Mouse (Mus musculus): ENCODE measurements around the gene Ctps2. TPM values are rescaled to one million over a fixed set of nuclear protein-coding genes. Genes with fewer than 3 reads are reported as not detected.
"Not testable (repeated sequence)": the region's sequence is repeated elsewhere in the genome, so short reads cannot be mapped to it uniquely, and the experiment has no call there.

Gene Ctps2
- 10 to 100 TPM; 19.6 to 25.4 TPM for total RNA-seq (2021)
- long read RNA-seq, experiment 1, transcript Ctps2-201 (19 exons, 3,353 nt): major isoform, 12 of 21 reads
- long read RNA-seq, experiment 1, transcript Ctps2-204 (19 exons, 3,099 nt): minor isoform, 5 of 21 reads
- long read RNA-seq, experiment 1, partial matches to known transcripts: 0 of 21 reads
- long read RNA-seq, experiment 1, other reads (novel, unspliced or antisense): 4 of 21 reads
- long read RNA-seq, experiment 2, transcript Ctps2-201 (19 exons, 3,353 nt): major isoform, 6 of 20 reads
- long read RNA-seq, experiment 2, transcript Ctps2-204 (19 exons, 3,099 nt): minor isoform, 5 of 20 reads
- long read RNA-seq, experiment 2, partial matches to known transcripts: 1 of 20 reads
- long read RNA-seq, experiment 2, other reads (novel, unspliced or antisense): 8 of 20 reads

DNA sequence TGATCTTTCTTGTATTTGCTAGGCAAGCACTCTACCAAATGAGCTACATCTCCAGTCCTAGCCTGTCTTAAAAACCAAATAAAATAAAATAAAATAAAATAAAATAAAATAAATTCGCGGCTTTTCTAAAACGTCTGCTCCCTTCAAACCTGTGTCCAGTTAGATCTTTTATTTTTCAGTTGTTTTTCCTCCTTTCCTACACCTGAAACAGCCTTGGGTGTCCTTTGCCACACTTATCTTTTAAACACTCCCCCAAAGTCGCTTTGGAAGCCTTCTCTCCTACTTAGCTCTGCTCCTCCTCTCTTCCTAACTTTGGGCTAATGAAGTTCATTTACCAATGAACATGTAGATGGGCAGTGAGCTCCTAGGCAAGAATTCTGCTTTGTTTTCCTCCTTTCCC lies at the start of gene Ctps2:
TSS of gene Ctps2 (plus strand) at position 301 of the 400 bp plus-strand sequence.
- intact Hi-C loops (cut with DNase I): no loop called here
- DNase-seq: no peak

DNA sequence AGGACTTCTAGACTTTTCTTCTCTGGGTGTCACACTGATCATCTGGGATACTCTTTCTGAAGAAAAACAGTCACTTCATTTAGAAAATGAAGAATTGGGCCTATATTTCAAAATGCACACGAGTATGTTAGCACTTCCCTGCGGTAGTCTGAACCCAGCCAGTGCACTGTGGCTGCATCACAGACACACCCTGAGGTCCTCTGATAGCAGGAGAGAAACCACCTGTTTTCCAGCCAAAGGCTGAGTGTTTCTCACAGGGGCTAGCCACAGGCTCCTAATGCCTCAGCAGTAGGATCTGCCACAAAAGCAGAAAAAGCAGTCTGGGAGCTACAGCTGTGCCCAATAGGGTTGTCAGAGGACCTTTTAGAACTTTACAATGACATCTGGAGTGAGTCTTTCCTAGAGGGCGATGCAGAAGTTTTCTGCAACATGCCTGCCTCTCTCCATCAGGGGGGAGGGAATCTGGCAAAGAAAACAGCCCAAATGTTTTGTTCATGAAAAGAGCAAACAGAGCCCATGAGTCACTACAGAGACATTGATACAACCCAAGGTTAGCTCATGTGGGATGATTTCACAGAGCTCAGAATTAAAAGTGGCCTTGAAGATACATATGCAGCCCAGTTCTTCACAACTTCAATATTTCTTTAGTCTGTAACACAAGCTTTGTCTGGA lies 32.6 kb upstream of the Ctps2 start:
- peak in 1 of 2 experiments; percentile 5 for DNase-seq
- intact Hi-C loops (cut with DNase I): no loop called here

DNA sequence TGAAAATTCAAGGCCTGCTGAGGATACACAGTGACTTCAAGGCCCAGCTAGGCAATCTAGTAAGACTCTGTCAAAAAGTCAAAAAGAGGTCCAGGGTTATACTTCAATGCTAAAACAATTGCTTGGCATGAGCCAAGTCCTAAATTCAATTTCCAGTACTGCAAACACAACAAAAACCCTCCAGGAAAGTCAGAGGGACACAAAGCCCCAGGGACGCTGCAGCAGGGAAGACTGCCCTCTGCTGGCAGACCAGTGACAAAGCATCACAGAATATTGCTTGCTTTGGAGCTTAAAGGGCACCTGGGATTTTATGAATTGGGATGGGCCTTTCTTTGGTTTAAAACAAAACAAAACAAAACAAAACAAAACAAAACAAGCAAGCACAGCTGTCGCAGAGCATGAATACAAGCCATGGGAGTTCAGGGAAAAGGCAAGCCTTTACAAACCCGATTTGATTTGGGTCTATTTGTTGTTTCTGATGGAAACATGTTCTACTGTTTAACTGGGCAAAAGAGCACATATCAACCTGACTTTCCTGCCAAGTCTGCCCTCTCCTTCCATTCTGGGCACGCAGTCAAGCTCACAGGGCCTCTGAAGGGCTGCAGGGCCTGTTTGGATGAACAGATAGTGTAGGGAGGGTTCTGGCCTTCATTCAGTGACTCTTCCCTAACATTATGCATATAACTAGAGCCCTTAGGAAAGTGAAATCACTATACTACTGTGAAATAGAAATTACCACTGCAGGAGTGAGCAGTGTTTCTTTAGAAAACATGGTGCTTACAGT lies 29.1 kb upstream of the Ctps2 start:
- DNase-seq: peak; percentile 31 to 51
- intact Hi-C loops (cut with DNase I): no loop called here

DNA sequence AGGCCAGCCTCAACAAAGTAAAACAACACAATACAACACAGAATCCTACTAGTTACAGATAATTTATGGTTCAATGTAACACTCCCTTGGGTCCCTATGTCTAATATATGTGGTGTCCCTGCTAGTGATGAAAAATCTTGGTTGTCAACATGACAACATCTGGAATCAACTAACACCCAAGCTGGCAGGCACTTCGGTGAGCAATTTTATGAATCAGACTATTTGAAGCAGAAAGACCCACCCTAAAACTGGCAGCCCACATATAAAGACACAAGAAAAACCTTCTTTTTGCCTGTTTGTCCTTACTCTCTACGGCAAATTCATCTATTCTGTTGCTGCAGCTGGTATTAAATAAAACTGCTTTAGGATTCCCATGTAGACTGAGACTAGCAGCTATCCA lies 27.3 kb upstream of the Ctps2 start:
- intact Hi-C loops (cut with DNase I): no loop called here
- DNase-seq: no peak

DNA sequence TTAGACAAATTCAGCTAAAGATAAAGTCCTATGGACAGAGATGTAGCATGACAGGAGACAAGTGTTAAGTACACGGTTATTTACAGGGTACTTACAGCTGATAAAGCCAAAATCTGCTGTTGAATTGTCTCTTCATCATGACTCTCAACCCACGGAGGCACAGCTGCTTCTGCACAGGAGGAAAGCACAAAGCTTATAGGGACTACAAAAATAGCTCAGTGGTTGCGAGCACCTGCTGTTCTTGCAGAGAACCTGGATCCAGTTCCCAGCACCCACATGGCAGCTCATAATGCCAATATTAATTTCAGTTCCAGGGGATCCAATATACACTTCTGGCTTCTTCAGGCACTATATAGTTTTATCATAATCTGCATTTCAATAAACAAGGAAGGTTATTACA lies 22.8 kb upstream of the Ctps2 start:
- intact Hi-C loops (cut with DNase I): no loop called here
- DNase-seq: no peak

DNA sequence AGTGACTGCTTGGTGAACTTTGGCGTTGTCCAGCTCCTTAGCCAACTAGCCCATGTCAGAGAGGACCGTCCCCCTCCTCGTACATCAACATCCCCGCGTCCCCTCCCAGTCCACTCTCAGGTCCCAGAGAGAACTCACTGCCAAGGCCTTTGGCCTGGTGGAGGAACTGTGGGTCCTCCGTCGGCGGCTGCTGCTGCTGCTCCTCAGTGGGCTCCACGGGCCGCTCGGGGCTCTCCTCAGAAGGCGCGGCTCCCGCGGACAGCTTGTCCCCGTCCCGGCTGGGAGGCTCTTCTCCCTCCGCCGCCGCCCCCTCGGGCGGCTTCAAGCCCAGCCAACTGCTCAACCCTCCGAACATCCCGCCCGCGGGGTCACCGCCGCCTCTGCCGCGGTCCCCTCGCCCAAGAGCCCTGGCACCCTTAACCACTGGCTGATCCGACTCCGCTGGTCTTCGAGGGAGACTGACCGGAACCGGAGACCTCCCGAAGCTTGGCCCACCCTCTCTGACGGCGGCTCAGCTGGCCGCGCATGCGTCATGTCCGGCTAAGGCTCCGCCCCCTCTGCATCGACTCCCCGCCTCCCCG lies 13.0 kb upstream of the Ctps2 start, which contains the start of gene Syap1:
TSS of gene Syap1 (minus strand) at position 517 of the 581 bp plus-strand sequence.
- intact Hi-C loops (cut with DNase I): no loop called here
- peak; percentile 87 for DNase-seq

DNA sequence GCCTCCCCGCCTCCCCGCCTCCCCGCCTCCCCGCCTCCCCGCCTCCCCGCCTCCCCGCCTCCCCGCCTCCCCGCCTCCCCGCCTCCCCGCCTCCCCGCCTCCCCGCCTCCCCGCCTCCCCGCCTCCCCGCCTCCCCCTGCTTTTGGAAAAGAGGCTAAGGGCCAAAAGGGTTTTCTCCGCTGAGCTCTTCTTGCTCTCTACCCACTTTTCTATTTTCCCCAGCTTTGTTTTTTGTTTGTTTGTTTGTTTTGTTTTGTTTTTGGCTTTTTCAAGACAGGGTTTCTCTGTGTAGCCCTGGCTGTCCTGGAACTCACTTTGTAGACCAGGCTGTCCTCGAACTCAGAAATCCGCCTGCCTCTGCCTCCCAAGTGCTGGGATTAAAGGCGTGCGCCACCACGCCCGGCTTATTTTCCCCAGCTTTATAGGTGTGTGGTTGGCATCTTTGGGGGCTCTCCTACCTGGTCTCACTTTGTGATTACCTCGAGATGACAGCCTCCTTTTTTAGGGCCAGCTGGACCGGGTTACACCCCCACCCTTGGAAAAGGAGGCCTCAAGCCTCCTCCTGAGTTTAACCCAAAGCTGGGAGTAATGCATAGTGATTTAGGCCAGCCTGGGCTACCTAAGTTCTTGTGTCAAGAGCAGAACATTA lies 12.3 kb upstream of the Ctps2 start:
- DNase-seq; intact Hi-C loops (cut with DNase I): not testable (repeated sequence)

DNA sequence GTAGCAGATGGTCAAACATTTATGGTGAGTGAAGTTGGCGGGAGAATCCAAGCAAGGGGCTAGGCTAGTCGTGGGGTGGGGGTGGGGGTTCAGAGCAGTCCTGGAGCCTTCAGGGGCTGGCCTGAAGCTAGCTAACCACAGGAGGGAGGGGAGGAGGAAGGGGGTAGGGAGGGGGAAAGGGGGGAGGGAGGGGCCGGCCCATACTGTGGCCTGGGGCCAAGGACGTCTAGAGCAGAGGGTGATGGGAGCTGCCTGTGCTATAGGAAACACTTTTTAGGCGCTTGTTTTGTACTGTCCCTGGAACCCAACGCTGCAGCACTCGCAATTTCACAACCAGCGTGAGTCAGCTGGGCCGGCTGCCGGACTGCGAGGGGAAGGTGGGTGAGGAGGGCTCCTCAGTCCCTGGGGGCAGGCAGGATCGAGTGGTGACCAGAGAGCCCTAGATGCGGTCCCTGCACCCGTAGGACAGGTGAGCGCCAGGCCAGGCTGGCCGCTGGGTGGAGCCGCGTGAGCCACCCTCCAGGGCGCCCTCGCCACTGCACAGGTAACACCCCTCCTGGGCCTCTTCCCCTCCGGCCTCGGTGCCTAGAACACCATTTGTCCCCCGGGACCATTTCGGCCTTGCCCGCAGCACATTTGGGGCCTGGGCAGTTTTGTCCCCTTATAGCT lies 467 bp downstream of the Ctps2 start:
- peak; percentile 49 to 51 for DNase-seq
- intact Hi-C loops (cut with DNase I): no loop called here

DNA sequence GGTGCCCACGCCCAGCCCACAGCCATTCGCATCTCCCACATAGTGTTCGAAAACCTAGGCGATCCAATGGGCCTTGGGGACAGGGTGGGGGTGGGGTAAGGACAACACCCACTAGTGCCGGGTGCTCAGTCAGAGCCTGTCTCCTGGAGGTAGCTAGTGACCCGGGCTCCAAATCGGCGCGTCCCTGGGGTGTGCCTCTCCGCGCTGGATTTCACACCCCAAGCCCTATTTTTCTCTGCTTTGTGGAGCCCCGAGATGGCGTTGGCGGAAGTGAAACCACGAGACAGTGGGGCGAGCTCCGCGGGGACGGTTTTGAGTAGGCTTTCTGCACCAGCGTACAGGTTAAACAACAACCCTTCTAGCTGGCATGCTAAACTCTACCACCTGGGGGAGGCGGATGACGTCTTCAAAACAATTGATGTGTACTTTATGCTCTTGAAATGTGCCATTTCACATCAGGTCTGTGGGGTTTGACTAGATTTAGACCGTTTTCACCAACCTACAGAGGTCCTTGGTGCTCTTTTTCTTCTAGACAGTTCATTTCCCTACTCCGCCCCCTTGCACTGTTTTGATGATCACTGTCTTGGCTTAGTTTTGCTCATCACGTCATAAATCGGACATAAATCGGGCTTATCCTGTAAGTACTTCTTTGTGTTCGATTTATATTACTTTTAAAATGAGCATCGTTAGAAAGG lies 1.1 kb downstream of the Ctps2 start:
- intact Hi-C loops (cut with DNase I): no loop called here

DNA sequence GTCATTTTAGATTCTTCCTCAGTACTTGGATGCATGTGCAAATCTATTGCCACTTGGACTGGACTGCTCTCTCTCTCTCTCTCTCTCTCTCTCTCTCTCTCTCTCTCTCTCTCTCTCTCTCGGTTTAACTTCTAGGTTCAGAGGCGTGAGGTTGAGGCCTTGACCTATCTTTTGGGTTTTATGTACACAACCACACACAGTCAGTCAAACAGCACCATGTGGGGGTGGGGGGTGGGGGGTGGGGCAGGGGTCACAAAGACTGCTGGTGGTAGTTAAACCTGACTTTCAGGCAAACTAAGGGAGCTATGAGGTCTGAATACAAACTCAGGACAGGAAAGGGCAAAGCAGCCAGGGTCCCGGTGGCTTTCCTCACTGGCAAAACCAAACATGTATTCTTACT lies 6.5 kb downstream of the Ctps2 start:
- intact Hi-C loops (cut with DNase I): no loop called here

More for the DNA sequence above, 1.1 kb downstream of the Ctps2 start:
- peak; percentile 23 to 29 for DNase-seq

DNA sequence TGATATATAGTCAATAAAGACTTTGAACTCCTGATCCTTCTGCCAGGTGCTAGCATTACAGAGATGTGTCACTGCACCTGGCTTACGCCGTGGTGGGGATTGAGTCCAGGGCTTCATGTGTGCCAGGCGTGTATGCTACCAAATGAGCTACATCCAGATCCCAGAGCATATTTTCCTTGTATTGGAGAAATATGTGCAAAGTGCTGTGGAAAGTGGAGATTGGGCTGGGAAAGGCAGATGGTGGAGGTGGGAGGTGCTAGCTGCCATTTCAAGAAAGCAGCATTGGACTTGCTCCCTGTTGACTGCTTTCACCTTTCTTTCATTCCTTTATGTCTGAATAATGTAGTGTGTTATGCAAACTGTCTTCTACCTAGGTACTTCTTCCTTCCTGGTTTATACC lies 12.6 kb downstream of the Ctps2 start:
- no peak for DNase-seq
- intact Hi-C loops (cut with DNase I): no loop called here

More for the DNA sequence above, 6.5 kb downstream of the Ctps2 start:
- no peak for DNase-seq

DNA sequence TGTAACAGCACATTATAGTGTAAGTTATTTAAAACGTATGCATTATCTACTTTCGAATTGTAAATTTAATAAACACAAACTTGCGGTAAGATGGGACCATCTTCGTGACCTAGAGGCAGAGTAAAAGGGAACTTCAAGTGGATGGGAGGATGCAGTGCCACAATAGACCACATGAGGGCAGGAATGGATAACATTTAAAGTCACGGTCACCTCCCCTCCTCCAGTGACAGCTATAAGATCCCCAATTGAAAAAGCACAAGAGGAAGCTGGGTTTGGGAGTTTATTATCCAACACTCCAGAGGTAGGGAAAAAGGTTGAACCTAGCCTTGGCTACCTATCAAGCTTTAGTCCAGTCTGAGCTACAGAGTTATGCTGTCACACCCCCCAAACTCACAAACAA lies 14.7 kb downstream of the Ctps2 start:
- peak; percentile 43 to 68 for DNase-seq
- intact Hi-C loops (cut with DNase I): loop anchor here (5.0 kb wide), 1 partner anchor 1152 kb away; no protein-coding TSS in a partner anchor

DNA sequence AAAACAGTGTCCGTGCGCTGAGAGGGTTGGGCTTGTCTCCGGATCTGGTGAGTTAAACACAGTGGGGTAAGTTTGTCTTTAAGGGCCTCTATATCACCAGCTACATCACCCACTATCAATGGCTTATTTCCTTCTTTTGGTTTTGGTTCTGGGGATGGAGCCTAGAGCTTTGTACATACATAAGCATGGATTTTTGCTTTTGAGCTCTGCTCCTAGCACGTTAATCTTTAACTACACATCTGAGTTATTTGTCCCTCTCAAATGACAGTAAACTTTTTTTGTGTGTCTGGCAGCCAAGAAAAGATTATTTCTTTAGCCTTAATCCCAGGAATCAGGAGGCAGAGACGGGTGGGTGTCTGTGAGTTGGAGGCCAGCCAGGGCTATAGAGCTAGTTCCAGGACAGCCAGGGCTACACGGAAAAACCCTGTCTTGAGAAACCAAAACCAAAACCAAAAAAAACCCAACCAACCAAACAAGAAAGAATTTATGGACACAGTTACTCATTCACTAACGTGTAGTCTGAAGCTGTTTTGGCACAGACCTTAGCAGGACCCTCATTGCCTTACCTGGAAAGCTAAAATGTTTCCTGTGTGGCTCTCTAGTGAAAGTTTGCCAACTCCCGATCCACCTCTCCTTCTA lies 20.6 kb downstream of the Ctps2 start:
- no peak for DNase-seq
- intact Hi-C loops (cut with DNase I): no loop called here

DNA sequence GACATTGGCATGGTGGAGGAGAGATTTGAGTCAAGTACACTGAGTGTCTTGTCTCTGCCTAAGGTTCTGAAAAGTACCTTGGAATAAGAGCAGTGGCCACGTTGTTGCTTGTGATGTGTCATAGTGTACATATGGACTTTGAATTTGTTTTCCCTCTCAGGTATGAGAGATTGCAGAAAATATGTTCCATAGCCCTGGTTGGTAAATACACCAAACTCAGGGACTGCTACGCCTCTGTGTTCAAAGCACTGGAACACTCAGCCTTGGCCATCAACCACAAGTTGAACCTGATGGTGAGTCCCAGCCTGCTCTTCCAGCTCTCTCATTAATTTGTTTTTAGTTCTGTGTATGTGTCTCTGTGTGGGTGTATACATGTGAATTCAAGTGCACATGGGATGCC lies 30.4 kb downstream of the Ctps2 start:
- DNase-seq: no peak
- intact Hi-C loops (cut with DNase I): no loop called here

DNA sequence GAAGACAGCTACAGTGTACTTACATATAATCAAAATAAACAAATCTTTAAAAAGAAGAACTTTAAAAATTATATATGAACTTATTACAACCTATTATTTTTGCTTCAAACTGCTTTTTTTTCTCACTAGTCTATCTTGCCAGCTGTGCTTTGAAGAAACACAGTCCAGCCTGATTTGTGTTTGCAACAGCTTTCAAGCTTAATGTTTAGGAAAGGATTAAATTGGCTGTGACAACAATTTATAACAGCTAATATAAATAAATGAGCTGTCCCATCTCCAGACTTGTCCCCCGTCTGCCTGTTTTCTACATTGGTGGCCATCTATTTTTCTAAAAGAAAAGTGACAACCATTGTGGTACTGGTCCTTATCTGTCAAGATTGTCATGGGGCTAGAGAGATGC lies 41.0 kb downstream of the Ctps2 start:
- intact Hi-C loops (cut with DNase I): no loop called here
- no peak for DNase-seq

DNA sequence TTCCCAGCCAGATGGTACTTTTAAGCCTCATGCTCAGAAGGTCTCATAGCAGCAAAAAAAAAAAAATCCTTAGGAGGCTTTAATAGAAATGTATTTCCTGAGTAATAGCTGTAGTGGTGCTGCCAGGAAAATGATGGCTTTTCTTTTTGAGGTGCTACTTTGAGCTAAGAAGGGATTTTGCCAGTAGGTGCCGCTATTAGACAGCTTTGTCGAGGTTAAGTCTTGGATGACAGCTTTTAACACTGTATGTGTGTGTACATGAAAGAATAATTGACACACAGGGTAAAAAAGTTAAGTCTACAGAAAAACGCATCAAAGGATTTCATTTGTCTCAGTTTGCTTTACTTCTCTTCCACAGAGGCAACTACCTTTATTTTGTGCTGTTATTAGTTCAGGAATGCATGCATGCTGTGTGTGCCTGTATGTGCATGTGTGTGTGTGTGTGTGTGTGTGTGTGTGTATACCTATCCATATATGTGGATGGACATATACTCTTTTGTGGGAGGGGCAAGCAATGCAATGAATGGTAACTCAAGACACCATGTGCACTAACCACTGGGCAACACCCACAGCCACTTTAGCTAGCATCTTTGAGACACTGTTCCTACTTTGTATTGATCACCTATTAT lies 48.9 kb downstream of the Ctps2 start:
- intact Hi-C loops (cut with DNase I): loop anchor here (10.0 kb wide), 2 partner anchors 195 to 1115 kb away; no protein-coding TSS in a partner anchor
- DNase-seq: peak; percentile 16 to 51

DNA sequence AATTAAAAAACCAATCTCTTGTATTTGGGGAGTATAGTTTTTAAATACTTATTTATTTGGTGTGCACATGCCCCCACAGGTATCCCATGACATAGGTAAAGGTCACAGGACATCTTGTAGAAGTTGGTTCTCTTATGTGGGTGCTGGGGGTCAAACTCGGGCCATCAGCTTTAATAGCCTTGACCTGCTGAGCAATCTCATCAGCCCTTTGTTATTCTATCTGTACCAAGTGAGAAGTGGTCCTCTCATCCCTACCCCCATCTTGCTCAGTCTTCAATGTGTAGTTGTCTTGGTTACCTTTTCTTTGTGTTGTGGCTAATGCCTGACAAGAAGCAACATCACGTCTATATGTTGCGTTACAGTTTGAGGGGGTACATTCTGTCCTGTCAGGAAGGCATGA lies 56.9 kb downstream of the Ctps2 start:
- intact Hi-C loops (cut with DNase I): loop anchor here (10.0 kb wide), 2 partner anchors 187 to 1107 kb away; no protein-coding TSS in a partner anchor
- DNase-seq: no peak

DNA sequence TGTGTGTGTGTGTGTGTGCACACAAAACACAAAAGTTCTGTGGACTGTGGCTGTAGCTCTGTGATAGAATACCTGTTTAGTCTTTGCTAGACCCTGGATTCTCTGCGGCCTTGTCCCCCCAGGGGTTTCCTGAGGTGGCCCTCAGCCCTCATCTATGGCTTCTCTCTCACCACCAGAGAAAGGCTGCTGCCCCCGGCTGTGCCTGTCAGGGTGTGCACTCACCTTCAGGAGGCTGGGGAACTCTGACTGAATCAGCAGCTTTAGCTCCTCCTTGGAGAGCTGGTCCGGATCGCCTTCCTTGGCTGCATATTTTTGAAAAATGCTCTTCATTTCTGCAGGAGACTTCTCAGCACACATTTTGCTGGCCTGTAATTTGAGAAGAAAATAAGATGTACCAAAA lies 62.8 kb downstream of the Ctps2 start:
- DNase-seq: no peak
- intact Hi-C loops (cut with DNase I): no loop called here
